Mouse (Mus musculus) bone marrow macrophage, adult 2 months (primary cell): ENCODE data around the gene Kif24. TPM values are rescaled to one million over a fixed set of nuclear protein-coding genes. Genes with fewer than 3 reads are reported as not detected.

Source experiments
- H3K27ac ChIP-seq: 2 replicates; pipeline ENCODE4 v1.5.1; 2012; ENCODE audit warnings: low read depth, low read length; ENCODE audit not compliant: insufficient read depth
- H3K4me1 ChIP-seq: 2 replicates; pipeline ENCODE4 v1.6.1; 2012; ENCODE audit warnings: low read length; ENCODE audit not compliant: control insufficient read depth, insufficient read depth
- H3K4me3 ChIP-seq: 2 replicates; pipeline ENCODE4 v1.5.1; 2012; ENCODE audit warnings: mild to moderate bottlenecking, low read length, moderate library complexity; ENCODE audit not compliant: insufficient read depth
- CTCF ChIP-seq: IDR thresholded peaks from 2 replicates; pipeline ENCODE4 v1.5.1; 2012; ENCODE audit warnings: low read depth, mild to moderate bottlenecking, low read length, moderate library complexity
- POLR2A ChIP-seq: IDR thresholded peaks from 2 replicates; pipeline ENCODE4 v1.6.1; 2012; ENCODE audit warnings: mild to moderate bottlenecking, low read depth, low read length, borderline replicate concordance
- polyA plus RNA-seq: library from polyadenylated mRNA; stranded (reverse); fragments of >200 nt; gene quantifications from 2 replicates; pipeline ENCODE4 v1.2.4, GENCODE M21; 2012; ENCODE audit not compliant: missing spikeins, insufficient read depth, insufficient read length

The Kif24 gene
- polyA plus RNA-seq = 3.6 and 4.0 TPM in 2 replicates

- Histone ChIP-seq H3K4me1 (peaks cover 15% of the 10 kb centered on the region), H3K27ac (peak within 1 kb of the TSS; percentile 57), H3K4me3 (peak within 1 kb of the TSS; percentile 90)
- no peak for TF ChIP-seq POLR2A
Observed at GRCm38 (mm10) chr4:41464345-41465286, at the start of gene Kif24, which contains the start of gene Nudt2. Kif24 (minus strand) TSS chr4:41464887. Nudt2 (plus strand) TSS chr4:41465151.

- no peak overlapping the region for H3K27ac ChIP-seq
- H3K4me3 ChIP-seq = no peak overlapping the region
- TF ChIP-seq CTCF (no peak), POLR2A (no peak)
- H3K4me1 ChIP-seq = no peaks in the 10 kb centered on the region
Observed at GRCm38 (mm10) chr4:41513714-41514113, 49.0 kb upstream of the Kif24 start.

GRCm38 (mm10) chr4:41513309-41513708 is 48.6 kb upstream of the Kif24 start:
- H3K4me1 ChIP-seq = no peaks in the 10 kb centered on the region
- no peak overlapping the region for H3K4me3 ChIP-seq

GRCm38 (mm10) chr4:41507998-41508397 is 43.3 kb upstream of the Kif24 start:
- H3K4me3 ChIP-seq = no peak overlapping the region
- H3K27ac ChIP-seq = no peak overlapping the region
- TF ChIP-seq POLR2A (no peak), CTCF (no peak)
- no peaks in the 10 kb centered on the region for H3K4me1 ChIP-seq

More at GRCm38 (mm10) chr4:41513309-41513708, 48.6 kb upstream of the Kif24 start:
- no peak overlapping the region for H3K27ac ChIP-seq
- TF ChIP-seq CTCF (no peak), POLR2A (no peak)

- H3K4me3 ChIP-seq = peak overlapping the region; percentile 60
- no peak overlapping the region for H3K27ac ChIP-seq
- H3K4me1 ChIP-seq = no peaks in the 10 kb centered on the region
- TF ChIP-seq POLR2A (no peak), CTCF (no peak)
Observed at GRCm38 (mm10) chr4:41507326-41507924, 42.7 kb upstream of the Kif24 start.

- Histone ChIP-seq H3K27ac (no peak overlapping the region), H3K4me3 (peak overlapping the region; percentile 60), H3K4me1 (no peaks in the 10 kb centered on the region)
- TF ChIP-seq POLR2A = no peak
- no peak for TF ChIP-seq CTCF
Observed at GRCm38 (mm10) chr4:41506906-41507305, 42.2 kb upstream of the Kif24 start.

GRCm38 (mm10) chr4:41506156-41506555 is 41.5 kb upstream of the Kif24 start:
- Histone ChIP-seq H3K4me3 (no peak overlapping the region), H3K4me1 (no peaks in the 10 kb centered on the region), H3K27ac (no peak overlapping the region)
- TF ChIP-seq POLR2A (no peak), CTCF (peak; percentile 47)

GRCm38 (mm10) chr4:41505131-41505551 is 40.5 kb upstream of the Kif24 start:
- H3K27ac ChIP-seq = no peak overlapping the region
- TF ChIP-seq CTCF (no peak), POLR2A (no peak)
- no peak overlapping the region for H3K4me3 ChIP-seq

GRCm38 (mm10) chr4:41504325-41504724 is 39.6 kb upstream of the Kif24 start:
- H3K4me1 ChIP-seq = no peaks in the 10 kb centered on the region
- no peak for TF ChIP-seq CTCF
- no peak for TF ChIP-seq POLR2A
- no peak overlapping the region for H3K27ac ChIP-seq
- H3K4me3 ChIP-seq = no peak overlapping the region

More at GRCm38 (mm10) chr4:41505131-41505551, 40.5 kb upstream of the Kif24 start:
- H3K4me1 ChIP-seq = no peaks in the 10 kb centered on the region

- Histone ChIP-seq H3K27ac (no peak within 1 kb of the TSS), H3K4me3 (peak within 1 kb of the TSS; percentile 46), H3K4me1 (peaks cover 3% of the 10 kb centered on the region)
- TF ChIP-seq POLR2A (no peak), CTCF (no peak)
Observed at GRCm38 (mm10) chr4:41502986-41503412, 38.3 kb upstream of the Kif24 start, which contains the start of gene AI464131. AI464131 (minus strand) TSS chr4:41503076.
